Mouse (Mus musculus) liver, postnatal 0 days (tissue): ENCODE results near the gene Fam228b.

Experiments used
- CTCF ChIP-seq: sonication (generic); IDR thresholded peaks from 2 replicates; pipeline ENCODE4 v1.5.1; 2016; ENCODE audit warnings: antibody characterized with exemption, low read depth
- EP300 ChIP-seq: IDR thresholded peaks from 2 replicates; pipeline ENCODE4 v1.6.1; 2016; ENCODE audit warnings: antibody characterized with exemption, low read depth, mild to moderate bottlenecking

DNA sequence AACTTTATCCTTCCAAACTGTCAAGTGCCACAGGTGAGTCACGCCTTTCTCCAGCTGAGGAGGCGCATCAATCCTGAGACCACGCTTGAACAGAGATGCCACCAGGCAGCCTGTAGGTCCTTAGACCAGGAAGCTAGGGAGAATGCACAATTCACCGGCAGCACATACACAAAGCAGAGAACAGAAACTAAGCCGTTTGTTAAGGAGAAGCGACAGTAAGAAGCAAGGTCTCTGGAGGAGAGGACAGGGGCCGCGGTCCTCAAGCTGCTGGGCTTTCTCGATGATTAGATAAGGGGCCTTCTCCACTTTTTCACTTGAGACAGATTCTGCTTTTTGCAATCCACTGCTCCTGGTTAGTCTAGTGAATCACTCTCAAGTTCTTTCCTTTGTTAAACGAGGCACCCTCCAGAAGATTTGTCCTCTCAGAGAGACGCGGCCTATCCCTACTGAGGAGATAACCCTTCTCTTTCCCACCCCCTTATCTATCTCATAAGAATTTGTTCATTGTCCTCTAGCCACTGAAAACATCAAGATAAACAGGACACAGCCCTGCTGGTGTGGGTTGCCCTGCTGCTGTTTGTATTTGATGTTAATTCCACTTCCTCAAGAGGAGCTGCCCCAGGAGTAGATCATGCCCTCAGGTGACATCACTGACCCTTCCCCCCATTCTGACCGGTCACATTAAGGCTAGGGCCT, 49.9 kb downstream of the Fam228b start:
- TF ChIP-seq CTCF: no peak
- no peak for TF ChIP-seq EP300
